Mouse (Mus musculus): ENCODE measurements around the gene Syn3. TPM values are rescaled to one million over a fixed set of nuclear protein-coding genes. Genes with fewer than 3 reads are reported as not detected.
"Not testable (repeated sequence)": the region's sequence is repeated elsewhere in the genome, so short reads cannot be mapped to it uniquely, and the experiment has no call there.

The Syn3 gene
- polyA plus RNA-seq (2012; ENCODE audit: insufficient read depth, low replicate concordance): 0.15 TPM in 1 of 2 replicates, not detected in the other

GRCm38 (mm10) chr10:86498673-86499391, at the start of gene Syn3:
Gene Syn3, minus strand, starts transcription at chr10:86498896.
- Histone ChIP-seq H3K9me3 (peaks cover 6% of the 10 kb centered on the region; the same call in 1 of the 2 replicates), H3K4me3 (replicated peaks) (peak within 1 kb of the TSS; percentile 91), H3K4me1 (peaks cover 17% of the 10 kb centered on the region), H3K36me3 (replicated peaks; ENCODE audit: low read length) (no peaks in the 10 kb centered on the region), H3K27me3 (replicated peaks) (peaks cover 32% of the 10 kb centered on the region)
- TF ChIP-seq FLI1 (IDR thresholded peaks at IDR 0.05; ENCODE audit: low read length) (no peak), GATA1 (IDR thresholded peaks at IDR 0.05; ENCODE audit: borderline replicate concordance, low read length) (no peak)

- H3K9me3 ChIP-seq; H3K27me3 ChIP-seq (replicated peaks); H3K4me3 ChIP-seq (replicated peaks); H3K36me3 ChIP-seq (replicated peaks; ENCODE audit: low read length): not testable (repeated sequence)
- H3K4me1 ChIP-seq: peaks cover 14% of the 10 kb centered on the region
Observed at GRCm38 (mm10) chr10:86526357-86526874, 27.7 kb upstream of the Syn3 start.

- no peaks in the 10 kb centered on the region for H3K27me3 ChIP-seq (replicated peaks)
- no peak for TF ChIP-seq FLI1 (IDR thresholded peaks at IDR 0.05; ENCODE audit: low read length)
- no peak for TF ChIP-seq GATA1 (IDR thresholded peaks at IDR 0.05; ENCODE audit: borderline replicate concordance, low read length)
- no peaks in the 10 kb centered on the region for H3K36me3 ChIP-seq (replicated peaks; ENCODE audit: low read length)
- H3K4me3 ChIP-seq (replicated peaks): no peak overlapping the region
- no peaks in the 10 kb centered on the region for H3K9me3 ChIP-seq
- H3K4me1 ChIP-seq: no peaks in the 10 kb centered on the region
Observed at GRCm38 (mm10) chr10:86513801-86514200, 15.1 kb upstream of the Syn3 start.

GRCm38 (mm10) chr10:86510941-86511340, 12.2 kb upstream of the Syn3 start:
- Histone ChIP-seq H3K36me3 (replicated peaks; ENCODE audit: low read length) (no peaks in the 10 kb centered on the region), H3K27me3 (replicated peaks) (no peaks in the 10 kb centered on the region), H3K4me3 (replicated peaks) (no peak overlapping the region), H3K4me1 (no peaks in the 10 kb centered on the region), H3K9me3 (no peaks in the 10 kb centered on the region)
- no peak for TF ChIP-seq FLI1 (IDR thresholded peaks at IDR 0.05; ENCODE audit: low read length)
- no peak for TF ChIP-seq GATA1 (IDR thresholded peaks at IDR 0.05; ENCODE audit: borderline replicate concordance, low read length)

- no peaks in the 10 kb centered on the region for H3K36me3 ChIP-seq (replicated peaks; ENCODE audit: low read length)
- peaks cover 6% of the 10 kb centered on the region; the same call in 1 of the 2 replicates for H3K9me3 ChIP-seq
- peaks cover 17% of the 10 kb centered on the region for H3K4me1 ChIP-seq
- H3K27me3 ChIP-seq (replicated peaks): peaks cover 26% of the 10 kb centered on the region
- no peak for TF ChIP-seq GATA1 (IDR thresholded peaks at IDR 0.05; ENCODE audit: borderline replicate concordance, low read length)
- no peak for TF ChIP-seq FLI1 (IDR thresholded peaks at IDR 0.05; ENCODE audit: low read length)
- no peak overlapping the region for H3K4me3 ChIP-seq (replicated peaks)
Observed at GRCm38 (mm10) chr10:86502063-86502462, 3.4 kb upstream of the Syn3 start.

- H3K4me3 ChIP-seq (replicated peaks): peak overlapping the region; percentile 91
- H3K27me3 ChIP-seq (replicated peaks): peaks cover 35% of the 10 kb centered on the region
- H3K36me3 ChIP-seq (replicated peaks; ENCODE audit: low read length): no peaks in the 10 kb centered on the region
- peaks cover 6% of the 10 kb centered on the region; the same call in 1 of the 2 replicates for H3K9me3 ChIP-seq
- TF ChIP-seq FLI1 (IDR thresholded peaks at IDR 0.05; ENCODE audit: low read length): no peak
- no peak for TF ChIP-seq GATA1 (IDR thresholded peaks at IDR 0.05; ENCODE audit: borderline replicate concordance, low read length)
- H3K4me1 ChIP-seq: peaks cover 17% of the 10 kb centered on the region
Observed at GRCm38 (mm10) chr10:86498051-86498672, 534 bp downstream of the Syn3 start.

- Histone ChIP-seq H3K27me3 (replicated peaks) (peaks cover 40% of the 10 kb centered on the region), H3K9me3 (no peaks in the 10 kb centered on the region), H3K36me3 (replicated peaks; ENCODE audit: low read length) (no peaks in the 10 kb centered on the region), H3K4me1 (peaks cover 17% of the 10 kb centered on the region), H3K4me3 (replicated peaks) (no peak overlapping the region)
- TF ChIP-seq FLI1 (IDR thresholded peaks at IDR 0.05; ENCODE audit: low read length) (no peak), GATA1 (IDR thresholded peaks at IDR 0.05; ENCODE audit: borderline replicate concordance, low read length) (no peak)
Observed at GRCm38 (mm10) chr10:86495851-86496250, 2.8 kb downstream of the Syn3 start.

GRCm38 (mm10) chr10:86493140-86493539, 5.6 kb downstream of the Syn3 start:
- Histone ChIP-seq H3K4me1 (peaks cover 6% of the 10 kb centered on the region), H3K36me3 (replicated peaks; ENCODE audit: low read length) (no peaks in the 10 kb centered on the region), H3K9me3 (no peaks in the 10 kb centered on the region), H3K27me3 (replicated peaks) (peaks cover 27% of the 10 kb centered on the region), H3K4me3 (replicated peaks) (no peak overlapping the region)
- TF ChIP-seq FLI1 (IDR thresholded peaks at IDR 0.05; ENCODE audit: low read length) (no peak), GATA1 (IDR thresholded peaks at IDR 0.05; ENCODE audit: borderline replicate concordance, low read length) (no peak)

- H3K4me3 ChIP-seq (replicated peaks): no peak overlapping the region
- H3K36me3 ChIP-seq (replicated peaks; ENCODE audit: low read length): no peaks in the 10 kb centered on the region
- H3K27me3 ChIP-seq (replicated peaks): peaks cover 18% of the 10 kb centered on the region
- no peak for TF ChIP-seq GATA1 (IDR thresholded peaks at IDR 0.05; ENCODE audit: borderline replicate concordance, low read length)
- no peak for TF ChIP-seq FLI1 (IDR thresholded peaks at IDR 0.05; ENCODE audit: low read length)
- no peaks in the 10 kb centered on the region for H3K9me3 ChIP-seq
- H3K4me1 ChIP-seq: no peaks in the 10 kb centered on the region
Observed at GRCm38 (mm10) chr10:86492089-86492907, 6.4 kb downstream of the Syn3 start.
